Mouse (Mus musculus) thymus, postnatal 10 days (tissue): ENCODE results near the gene Slc43a1.

Source experiments
- DNase-seq, 2 experiments: peaks; one replicate each; pipeline ENCODE4 v3.0.0; 2021; ENCODE audit warnings: low spot score in 2 of 2

Slc43a1 gene

DNA sequence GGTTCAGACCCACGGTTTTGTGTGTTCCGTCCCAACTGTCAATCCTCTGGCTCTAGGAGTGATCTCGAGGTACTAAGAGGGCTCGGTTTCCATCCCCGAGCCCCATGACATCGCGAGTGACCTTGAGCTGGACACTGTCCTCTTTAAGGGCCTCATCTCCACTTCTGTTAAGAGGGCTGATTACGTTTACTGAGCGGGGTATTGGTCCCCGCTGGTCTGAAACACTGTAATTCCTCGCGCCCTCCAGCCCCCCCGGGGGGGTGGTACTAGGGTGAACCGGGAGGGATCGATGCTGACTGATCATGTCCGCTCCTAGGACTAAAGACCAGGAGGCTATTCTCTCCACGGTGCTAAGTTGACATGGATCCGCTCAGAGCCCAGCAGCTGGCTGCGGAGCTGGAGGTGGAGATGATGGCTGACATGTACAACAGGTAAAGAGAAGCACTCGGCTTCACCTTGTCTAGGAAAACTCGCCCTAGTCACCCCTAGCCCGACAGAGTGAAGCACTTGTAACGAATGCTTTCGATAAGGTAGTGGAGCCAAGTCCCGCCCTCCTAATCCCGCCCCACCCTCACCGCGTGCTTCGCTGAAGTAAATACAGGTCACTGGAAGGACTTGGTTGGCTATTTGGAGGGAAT is 11.2 kb upstream of the Slc43a1 start:
- no peak for DNase-seq

DNA sequence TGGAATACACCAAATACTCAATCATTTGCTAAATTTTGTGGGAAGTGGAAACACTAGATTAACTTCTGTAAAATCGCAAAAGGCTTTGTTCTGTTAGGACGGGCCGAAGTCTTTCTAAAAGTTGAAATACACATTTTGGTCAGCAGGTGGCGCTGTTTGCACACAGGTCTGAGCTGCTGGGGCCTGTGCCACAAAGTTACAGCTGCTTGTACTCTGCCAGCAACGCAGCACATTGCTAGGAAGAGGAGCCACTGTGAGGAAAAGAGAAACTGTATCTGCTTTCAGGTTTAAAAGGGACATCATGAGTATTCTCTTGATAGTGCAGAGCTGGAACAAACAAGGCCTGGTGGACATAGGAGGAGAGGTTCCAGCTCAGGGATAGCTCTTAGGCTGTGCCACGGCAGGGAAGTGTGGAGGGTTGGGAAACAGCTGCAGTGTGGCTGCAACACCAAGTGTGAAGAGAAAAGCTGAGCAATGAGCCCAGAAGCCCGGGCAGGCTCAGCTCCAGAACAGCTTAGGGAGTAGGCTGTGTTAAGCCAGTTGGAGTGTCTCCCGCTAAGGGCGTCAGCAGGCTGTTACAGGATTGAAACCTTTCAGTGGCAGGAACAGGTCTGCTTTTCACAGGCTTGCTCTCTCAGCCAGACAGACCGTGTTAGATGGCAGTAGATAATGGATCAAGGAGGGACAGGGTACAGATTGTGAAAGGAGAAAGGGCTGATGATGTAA is 6.8 kb upstream of the Slc43a1 start:
- DNase-seq, result peak; percentile 70 to 87

DNA sequence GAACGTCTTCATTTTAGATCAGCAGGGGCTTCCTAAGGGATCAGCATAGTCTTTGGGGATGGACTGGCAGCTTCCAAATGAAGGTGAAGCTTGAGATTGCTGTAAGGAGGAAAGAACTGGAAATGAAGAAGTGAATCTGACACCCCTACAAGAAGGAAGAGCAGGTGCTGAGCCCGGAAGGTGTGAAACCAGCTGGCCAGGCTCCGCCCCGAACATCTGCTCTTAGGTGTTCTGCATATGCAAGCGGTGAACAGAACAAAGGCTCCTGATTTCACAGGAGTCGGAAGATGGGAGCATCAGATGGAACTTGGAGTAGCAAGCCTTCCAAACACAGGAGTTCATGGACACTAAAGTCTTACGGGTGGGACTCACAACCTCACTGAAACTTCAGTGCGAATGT is 1.5 kb upstream of the Slc43a1 start:
- DNase-seq, result peak; percentile 54 to 58

DNA sequence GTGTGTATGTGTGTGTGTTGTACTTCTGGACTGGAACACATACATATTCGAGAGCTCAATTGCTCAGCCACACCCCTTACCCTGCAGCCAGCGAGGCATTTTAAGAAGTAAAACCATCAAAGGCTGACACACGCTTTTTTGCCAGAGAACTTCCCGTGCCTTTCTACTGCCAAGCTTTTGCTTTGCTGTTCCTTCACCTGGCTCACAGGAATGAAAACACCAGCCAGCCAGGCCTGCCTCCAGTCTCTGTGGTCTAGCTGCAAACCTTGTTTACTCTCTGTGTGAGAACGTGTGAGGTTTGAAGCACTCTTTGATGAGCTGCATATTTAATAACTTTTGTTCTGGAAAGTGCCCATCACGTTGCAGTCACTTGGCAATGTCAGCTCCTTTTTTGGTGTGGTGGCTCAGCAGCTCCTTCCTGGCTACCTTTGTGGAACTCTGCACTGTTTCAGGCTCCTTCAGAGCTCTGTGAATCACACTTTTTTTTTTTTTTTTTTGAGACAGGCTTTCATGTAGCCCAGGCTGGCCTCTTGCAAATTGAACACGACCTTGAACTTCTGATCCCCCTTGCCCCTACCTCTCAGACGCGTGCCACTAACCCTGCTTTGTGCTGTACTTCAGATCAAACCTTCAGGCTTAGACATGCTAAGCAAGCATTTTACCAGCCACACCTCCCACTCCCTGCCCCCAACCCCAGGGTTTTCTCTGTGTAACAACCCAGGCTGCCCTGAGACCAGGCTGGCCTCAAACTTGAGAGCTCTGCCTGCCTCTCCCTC is 645 bp upstream of the Slc43a1 start:
- DNase-seq, result peak; percentile 39 to 41

DNA sequence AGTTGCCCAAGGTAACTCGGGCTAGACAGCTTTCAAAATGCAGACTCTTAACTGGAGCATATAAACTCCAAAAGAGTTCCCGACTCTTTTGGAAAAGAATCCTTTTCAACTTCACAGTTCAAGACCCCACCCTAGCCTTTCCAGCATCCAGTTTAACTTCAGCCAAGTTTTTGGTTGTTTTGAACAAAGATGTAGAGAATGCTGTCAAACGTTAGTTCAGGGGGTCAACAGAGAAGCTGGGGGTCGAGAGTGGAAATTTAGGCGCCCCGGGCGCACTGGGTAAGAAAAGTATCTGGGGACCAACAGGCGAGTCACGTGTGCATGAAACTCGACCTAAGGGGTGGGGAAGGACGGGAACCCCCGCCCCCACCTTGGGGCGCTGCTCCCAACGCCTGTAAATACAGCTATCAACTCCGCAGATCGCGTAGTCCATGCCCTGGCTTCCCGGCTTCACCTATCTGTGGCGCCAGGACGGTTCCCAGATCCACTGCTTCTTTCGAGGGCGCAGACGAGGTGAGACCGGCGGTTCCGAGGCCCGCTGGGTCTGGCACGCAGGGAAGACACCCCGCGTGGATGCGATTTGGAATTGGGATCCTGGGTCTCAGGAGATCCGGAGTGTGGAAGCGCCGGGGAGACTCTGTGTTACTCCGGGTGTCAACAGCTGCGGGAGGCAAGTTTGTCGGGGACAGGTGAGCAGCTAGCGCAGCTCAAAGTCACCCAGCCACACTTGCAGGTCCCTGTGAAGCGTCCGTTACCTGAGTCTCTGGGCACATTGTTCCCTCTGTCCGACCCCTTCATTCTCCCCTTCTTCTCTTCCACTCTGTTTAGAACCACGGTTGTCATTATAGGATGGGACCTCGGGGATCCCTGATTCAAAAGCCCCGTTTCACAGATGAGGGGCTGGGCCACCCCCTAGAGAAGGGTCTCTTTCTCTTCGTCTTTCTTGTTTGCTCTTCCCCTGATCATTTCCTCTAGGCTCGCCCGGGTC is 637 bp downstream of the Slc43a1 start:
- DNase-seq, result peak in 1 of 2 experiments; percentile 27

DNA sequence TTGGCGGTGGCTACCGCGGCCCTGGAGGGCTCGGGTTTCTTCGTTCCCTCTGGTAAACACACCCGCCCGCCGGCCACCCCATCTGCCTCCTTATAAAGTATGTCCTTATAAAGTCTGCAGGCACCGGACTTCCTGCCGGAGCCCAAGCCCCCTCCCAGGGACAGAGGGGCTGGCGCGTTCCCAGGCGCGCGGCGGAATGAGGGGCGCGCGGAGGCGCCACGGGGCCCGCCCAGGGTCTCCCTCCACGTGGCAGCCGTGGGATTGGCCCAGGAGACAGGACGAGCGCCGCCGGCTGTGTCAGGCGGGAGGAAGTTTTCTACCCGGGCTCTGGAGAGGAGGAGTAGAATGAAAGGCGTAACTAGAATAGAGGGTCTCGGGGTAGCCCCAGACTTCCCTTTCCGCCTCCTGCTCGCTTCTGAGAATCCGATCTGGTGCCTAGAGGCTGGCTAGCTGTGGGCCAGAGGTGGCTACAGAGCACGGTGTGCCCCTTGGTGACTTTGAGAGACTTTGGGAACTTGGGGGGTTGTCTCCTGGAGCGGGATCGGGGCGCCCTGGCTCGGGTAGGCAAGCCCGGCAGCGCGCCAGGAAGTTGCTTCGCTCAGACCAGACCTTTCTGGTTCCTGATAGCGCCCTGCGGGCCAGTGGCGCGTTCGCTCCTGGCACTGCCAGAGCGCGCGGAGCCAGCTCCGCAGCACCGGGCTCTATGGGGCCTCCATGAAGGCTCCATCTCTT is 1.5 kb downstream of the Slc43a1 start:
- DNase-seq, result peak; percentile 49 to 58

DNA sequence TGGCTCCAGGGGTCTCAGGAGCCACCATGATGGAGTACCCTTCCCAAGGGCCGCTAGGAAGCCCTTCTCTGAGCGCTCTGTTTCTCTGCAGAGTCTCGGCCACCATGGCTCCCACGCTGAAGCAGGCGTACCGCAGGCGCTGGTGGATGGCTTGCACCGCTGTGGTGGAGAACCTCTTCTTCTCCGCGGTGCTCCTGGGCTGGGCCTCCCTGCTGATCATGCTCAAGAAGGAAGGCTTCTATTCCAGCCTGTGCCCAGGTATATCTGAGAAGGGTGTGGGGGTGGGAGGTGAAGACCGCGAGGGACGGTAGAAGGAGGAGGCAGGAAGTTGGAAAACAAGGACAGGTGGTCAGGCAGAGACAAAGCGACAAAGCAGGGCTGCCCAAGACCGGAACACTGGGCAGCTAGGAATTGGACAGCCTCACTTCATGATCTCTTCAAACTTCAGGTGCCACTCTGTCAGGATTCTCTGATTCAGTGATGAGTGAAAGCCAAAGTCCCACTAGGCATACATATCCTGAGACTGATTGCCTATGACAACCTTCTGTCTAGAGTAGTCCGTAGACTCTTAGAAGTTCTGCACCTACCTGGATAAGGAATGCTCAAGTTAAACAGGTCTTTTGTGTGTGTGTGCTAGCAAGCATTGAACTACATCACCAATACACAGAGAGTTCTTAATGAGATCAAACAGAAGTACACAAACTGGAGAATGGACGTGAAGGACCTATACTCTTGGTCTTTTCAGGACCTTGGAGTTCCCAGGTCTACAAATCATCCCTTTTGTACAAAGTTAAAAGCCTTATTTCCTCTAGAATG is 2.3 kb downstream of the Slc43a1 start:
- DNase-seq, result peak in 1 of 2 experiments; percentile 30

DNA sequence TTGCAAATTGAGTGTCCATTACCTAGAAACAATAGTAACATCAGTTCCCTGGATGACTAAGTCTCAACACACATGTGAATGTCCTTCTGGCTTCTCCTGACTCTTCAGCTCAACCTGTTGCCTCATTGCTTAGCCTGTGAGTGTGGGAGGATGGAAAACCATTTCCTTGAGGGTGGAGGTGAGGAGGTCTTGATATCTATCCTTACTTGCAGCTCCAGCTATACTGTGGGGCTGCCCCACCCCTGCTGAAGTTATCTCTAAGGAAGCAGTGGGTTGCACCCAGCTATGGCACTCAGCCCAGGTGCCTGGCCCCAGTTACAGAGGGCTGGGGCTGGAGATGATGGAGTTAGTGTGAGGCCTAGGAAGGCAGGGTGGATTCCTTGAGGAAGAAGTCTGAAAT is 3.3 kb downstream of the Slc43a1 start:
- DNase-seq, result peak in 1 of 2 experiments; percentile 29

DNA sequence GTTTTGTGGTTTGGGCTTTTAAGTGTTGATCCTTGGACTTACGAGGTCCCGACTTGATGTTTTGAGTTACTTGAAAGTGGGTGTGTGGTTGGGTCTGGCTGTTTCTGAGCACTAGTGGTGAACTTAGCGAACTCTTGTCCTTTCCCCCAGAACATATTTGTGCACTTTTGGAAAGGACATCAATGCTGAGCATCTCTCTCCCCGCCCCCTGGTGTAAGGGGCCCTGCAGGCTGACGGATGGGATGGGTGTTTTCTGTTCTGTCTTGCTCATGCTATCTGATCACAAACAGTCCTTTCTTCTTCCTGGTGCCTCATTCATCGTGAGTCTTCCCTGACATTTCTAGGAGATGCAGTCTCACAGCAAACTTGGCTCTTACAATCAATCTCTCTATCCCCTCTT is 5.0 kb downstream of the Slc43a1 start:
- DNase-seq, result peak; percentile 36 to 37

DNA sequence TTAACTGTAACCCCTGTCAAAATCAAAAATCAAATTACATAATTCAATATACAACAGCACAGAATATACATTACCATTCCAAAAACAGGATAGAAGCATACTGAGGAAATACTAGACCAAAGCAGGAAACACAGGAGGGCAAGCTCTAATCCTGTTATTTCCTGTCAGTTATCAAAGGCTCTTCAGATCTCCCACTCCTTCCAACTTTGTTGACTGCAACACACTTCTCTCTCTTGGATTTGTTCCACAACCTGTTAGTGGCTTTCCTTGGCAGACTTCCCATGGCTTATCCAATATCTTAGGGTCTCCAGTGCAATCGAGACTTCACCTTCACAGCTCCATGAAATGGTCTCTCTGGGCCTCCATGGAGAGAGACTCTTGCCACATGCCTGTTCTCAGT is 6.6 kb downstream of the Slc43a1 start:
- DNase-seq, result no peak

DNA sequence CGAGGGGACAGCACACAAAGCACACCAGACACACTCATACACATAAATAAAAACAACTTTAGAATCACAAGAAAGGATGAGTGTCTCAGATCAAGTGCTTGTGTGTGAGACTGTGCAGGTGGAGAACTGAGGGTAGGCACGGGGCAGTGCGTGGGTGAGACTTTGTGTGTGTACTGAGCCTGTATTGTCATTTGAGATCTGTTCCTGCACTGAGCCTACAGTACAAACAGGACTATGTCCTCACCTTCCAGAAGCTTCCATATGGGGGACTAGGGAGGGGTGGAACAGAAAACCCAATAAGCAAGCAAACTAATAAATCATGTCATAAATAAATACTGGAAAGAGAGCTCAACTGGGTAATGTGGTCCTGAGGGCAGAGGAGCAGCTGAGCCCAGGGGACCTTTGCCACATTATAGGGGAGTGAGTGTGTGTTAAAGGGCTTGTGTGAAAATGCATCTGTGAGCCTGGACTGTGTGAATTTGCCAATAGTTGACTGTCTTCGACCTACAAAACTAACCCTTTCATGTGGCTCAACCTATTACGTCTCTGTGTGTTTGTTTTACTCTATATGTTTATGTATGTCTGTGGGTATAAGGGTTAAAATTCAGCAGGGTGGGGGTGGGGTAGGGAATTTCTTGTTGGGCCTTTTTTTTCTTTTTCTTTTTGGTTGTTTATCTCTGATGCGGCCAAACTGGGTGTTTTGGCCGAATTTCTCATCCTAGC is 11.9 kb downstream of the Slc43a1 start:
- no peak for DNase-seq

DNA sequence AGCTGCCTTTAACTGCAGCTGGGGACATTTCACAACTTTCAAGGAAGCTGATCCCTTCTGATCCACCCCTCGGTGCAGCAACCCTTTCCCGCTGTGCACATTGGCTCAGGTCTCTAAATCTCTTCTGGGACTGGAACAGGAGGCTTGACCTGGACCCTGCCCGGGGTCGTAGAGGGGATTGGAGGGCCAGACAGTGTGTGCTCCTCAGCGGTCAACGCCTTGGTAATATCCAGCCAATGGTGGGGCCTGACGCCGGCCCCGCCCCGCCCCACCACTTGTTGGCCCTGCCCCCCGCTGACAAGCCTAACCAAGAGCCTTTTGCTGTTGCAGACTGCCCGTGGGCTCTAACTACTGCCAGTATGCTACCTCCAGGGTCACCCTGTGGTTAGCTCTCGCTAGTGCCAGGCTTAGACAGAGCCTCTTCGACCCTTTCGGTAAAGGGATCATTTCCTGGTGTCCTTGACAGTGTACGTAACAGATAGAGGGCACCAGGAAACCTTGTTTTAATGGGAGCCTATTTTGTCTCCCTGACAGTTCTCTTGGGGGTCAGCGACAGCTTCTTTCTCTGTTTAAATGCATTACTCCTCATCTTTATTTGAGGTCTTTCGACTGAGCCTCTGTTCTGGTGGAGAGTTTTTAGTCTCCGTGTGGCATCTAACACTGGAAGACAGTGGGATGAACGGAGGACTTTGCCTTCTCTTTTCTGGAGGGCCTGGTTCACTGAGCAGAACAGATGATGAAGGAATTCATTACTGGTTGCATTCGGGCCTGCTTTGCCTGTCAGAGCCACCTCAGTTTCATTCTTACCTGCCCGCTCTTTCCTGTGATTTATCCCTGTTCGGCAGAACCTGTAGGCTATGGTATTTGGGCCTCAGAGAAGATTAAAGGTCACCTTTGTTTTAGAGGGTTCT is 12.7 kb downstream of the Slc43a1 start:
- DNase-seq, result no peak

DNA sequence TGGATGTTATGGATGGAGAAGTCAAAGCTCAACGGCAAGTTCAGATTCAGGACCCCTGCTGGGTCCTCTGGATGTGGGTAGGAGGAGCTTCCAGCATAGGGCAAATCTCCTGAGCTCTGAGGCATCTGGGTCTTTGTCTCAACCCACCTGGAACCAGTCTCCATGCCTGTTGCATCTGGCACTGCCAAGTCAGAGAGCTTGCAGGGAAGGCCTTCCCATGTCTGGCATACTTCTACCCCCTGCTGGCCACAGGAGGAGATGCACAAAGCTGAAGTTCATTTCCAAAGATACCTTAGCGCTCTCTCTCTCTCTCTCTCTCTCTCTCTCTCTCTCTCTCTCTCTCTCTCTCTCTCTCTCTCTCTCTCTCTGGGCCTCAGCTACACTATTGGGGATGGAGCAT is 17.1 kb downstream of the Slc43a1 start:
- DNase-seq, result peak; percentile 48 to 65

DNA sequence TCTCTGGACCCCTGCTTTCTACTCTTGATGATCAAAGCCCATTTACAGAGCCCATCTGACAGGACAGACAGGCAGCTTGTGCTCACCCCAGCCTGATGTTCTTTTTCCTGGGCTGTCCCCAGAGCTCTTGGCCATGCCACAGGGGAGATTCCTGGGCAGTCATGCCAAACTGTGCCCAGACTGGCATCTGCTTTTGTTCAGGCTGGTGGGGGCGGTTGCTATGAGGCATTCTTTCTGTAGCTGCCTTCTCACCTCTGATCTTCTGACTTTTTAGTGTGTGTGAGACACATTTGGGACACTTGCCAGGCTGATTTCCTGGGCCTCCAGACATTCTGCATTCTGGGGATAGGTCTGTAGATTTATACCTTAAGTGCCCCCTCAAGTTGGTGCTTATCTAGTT is 19.9 kb downstream of the Slc43a1 start:
- DNase-seq, result no peak

DNA sequence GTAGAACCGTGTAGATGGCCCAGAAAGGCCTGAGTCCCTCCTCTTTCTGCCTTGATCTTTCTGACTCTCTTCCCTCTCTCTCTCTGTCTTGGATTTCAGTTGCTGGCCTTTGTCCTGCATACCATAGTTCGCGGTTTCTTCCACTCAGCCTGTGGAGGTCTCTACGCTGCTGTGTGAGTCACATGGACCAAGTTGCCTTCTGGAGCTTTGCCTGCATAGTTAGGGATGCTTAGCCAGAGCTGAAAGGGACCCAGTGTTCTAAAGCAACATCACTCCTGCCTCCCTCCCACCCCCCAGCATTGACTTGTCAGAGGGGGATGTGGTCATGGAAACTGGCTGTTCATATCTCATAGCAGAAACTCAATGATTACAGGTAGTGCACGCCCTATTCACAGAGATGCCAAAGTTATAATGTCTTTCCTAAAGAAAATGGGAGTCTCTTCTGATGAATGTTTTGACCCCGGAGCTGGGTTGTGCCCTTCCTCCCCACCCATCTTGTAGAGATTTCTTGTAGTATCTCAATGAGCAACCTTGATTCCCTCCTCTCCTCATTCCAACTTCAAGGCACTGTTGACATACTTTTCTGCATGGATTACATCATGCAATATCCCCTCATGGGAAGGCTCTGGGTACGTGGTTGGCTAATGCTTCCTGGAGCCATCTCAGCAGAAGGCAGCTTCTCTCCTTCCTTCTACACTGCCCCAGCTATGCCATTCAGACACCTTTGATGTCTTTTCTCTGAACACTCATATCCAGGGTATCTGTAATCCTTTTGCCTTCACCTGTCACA is 21.5 kb downstream of the Slc43a1 start:
- no peak for DNase-seq

DNA sequence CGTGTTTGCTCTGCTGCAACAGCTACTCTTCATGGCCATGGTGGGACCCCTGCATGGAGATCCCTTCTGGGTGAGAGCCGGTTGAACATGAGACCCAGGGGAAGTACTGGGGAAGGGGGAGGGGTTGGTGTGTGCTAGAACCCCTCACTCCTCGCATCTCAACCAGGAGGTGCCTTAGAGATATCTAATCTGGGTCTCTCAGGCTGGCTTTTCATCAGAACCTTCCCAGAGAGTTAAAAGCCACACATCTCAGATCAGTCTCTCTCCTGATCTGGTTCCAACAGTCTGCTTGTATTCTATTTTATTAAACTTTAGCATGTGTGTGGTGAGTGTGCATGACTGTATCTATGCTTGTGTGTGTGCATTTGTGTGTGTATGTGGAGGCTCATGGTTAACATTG is 22.8 kb downstream of the Slc43a1 start:
- no peak for DNase-seq

DNA sequence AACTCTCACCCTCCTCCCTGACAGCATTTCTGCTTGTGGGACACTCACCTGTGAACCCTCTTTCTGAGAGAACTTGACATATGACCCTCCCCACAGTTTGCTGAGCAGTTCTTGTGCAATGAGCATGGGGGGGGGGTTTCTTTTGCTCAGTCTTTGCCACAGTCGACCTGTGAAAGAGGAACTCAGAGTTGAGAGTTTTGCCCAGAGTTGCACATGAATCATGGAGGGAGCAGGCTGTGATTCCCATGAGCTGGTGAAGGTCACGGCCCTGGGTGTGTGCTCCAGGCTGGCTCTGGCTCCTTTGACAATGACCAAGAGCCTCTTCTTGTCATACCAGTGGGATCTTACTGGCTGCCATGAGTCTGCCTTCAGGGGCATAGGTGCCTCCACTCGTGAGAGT is 23.6 kb downstream of the Slc43a1 start:
- no peak for DNase-seq
